Comparison of ENCODE assay signal across 8 mouse cellular contexts in genomic region chr6:120464406-120464939, GRCm38 (mm10). TPM values are rescaled to one million over a fixed set of nuclear protein-coding genes. Genes with fewer than 3 reads are reported as not detected.
DNase-seq lines count a peak whose midpoint lies in the region; ATAC-seq and TF ChIP-seq lines count a peak whose summit lies in the region.
"Had no signal": no experiment of that assay in that cellular context is flagged by ENCODE, and none has a peak within 500 bp of the region (broad histone marks: within the 10 kb centered on the region; RNA-seq: fewer than 3 reads in every experiment).

No protein-coding gene starts in this region.

- TF ChIP-seq EP300 in liver, postnatal 0 days (IDR thresholded peaks at IDR 0.05; ENCODE audit: low read depth) = no peak

- no peaks in the 10 kb centered on the region for H3K36me3 ChIP-seq in lung, embryonic 14.5 days (ENCODE audit: insufficient read depth)
- H3K36me3 ChIP-seq in forebrain, embryonic 15.5 days = no peaks in the 10 kb centered on the region
- no peaks in the 10 kb centered on the region for H3K36me3 ChIP-seq in liver, postnatal 0 days (replicated peaks; ENCODE audit: insufficient read depth, low read length)

- 44% methylated on average over 9 of the region's 9 CpGs for WGBS in lung, embryonic 14.5 days
- 45% methylated on average over 9 of the region's 9 CpGs for WGBS in forebrain, embryonic 15.5 days
- 29% methylated on average over 9 of the region's 9 CpGs for WGBS in liver, postnatal 0 days (ENCODE audit: insufficient replicate concordance)

- no peaks in the 10 kb centered on the region for H3K9me3 ChIP-seq in lung, embryonic 14.5 days (ENCODE audit: low read depth, low read length)
- no peaks in the 10 kb centered on the region for H3K9me3 ChIP-seq in forebrain, embryonic 15.5 days
- H3K9me3 ChIP-seq in liver, postnatal 0 days (ENCODE audit: low read length) = no peaks in the 10 kb centered on the region

- peak; percentile 33 for DNase-seq in lung, embryonic 14.5 days
- DNase-seq in lung, postnatal 14 days = no peak
- no peak for DNase-seq in liver, postnatal 0 days
- no peak for DNase-seq in right cerebral cortex, postnatal 10 days (ENCODE audit: low spot score in 2 of 2)
- DNase-seq in layer of hippocampus, postnatal 36 days = no peak
- DNase-seq: adrenal gland, adult 8-10 months had no signal

- no peak overlapping the region for H3K9ac ChIP-seq in lung, embryonic 14.5 days
- H3K9ac ChIP-seq in forebrain, embryonic 15.5 days (replicated peaks) = no peak overlapping the region
- peak overlapping the region; percentile 44 for H3K9ac ChIP-seq in liver, postnatal 0 days (replicated peaks)

- peaks cover 38% of the 10 kb centered on the region for H3K27me3 ChIP-seq in lung, embryonic 14.5 days (ENCODE audit: insufficient read depth, low read length)
- H3K27me3 ChIP-seq in forebrain, embryonic 15.5 days = peaks cover 33% of the 10 kb centered on the region; the same call in 1 of the 2 replicates
- H3K27me3 ChIP-seq in liver, postnatal 0 days (ENCODE audit: insufficient read depth, low read length) = 0 out of 2 replicates have a peak, but pooled peaks cover 2% of the 10 kb centered on the region

- TF ChIP-seq POLR2A in bone marrow macrophage, adult 2 months (IDR thresholded peaks at IDR 0.05; ENCODE audit: borderline replicate concordance, low read depth, low read length) = no peak

- peak overlapping the region; percentile 60 for H3K4me3 ChIP-seq in lung, embryonic 14.5 days (ENCODE audit: low read depth, low read length)
- H3K4me3 ChIP-seq in bone marrow macrophage, adult 2 months (ENCODE audit: insufficient read depth, low read length) = peak overlapping the region; percentile 93
- no peak overlapping the region for H3K4me3 ChIP-seq in forebrain, embryonic 15.5 days
- H3K4me3 ChIP-seq in liver, postnatal 0 days (ENCODE audit: low read depth, low read length) = peak overlapping the region; percentile 62

- ATAC-seq in lung, embryonic 14.5 days (ENCODE audit: insufficient read depth) = no peak
- no peak for ATAC-seq in forebrain, embryonic 15.5 days (replicated peaks)
- no peak for ATAC-seq in liver, postnatal 0 days

- no peak for TF ChIP-seq CTCF in lung, embryonic 14.5 days (IDR thresholded peaks at IDR 0.05; ENCODE audit: low read depth)
- TF ChIP-seq CTCF in bone marrow macrophage, adult 2 months (IDR thresholded peaks at IDR 0.05; ENCODE audit: low read depth, low read length) = no peak
- no peak for TF ChIP-seq CTCF in liver, postnatal 0 days (IDR thresholded peaks at IDR 0.05; ENCODE audit: low read depth)

- peak overlapping the region; percentile 81 for H3K4me2 ChIP-seq in lung, embryonic 14.5 days
- peak overlapping the region; percentile 57 for H3K4me2 ChIP-seq in forebrain, embryonic 15.5 days (replicated peaks)
- H3K4me2 ChIP-seq in liver, postnatal 0 days (ENCODE audit: low read depth, low read length) = peak overlapping the region; percentile 83

- H3K4me1 ChIP-seq in lung, embryonic 14.5 days (ENCODE audit: insufficient read depth) = peaks cover 8% of the 10 kb centered on the region; the same call in 1 of the 2 replicates
- H3K4me1 ChIP-seq in bone marrow macrophage, adult 2 months (ENCODE audit: control insufficient read depth, insufficient read depth, low read length) = peaks cover 42% of the 10 kb centered on the region
- H3K4me1 ChIP-seq in forebrain, embryonic 15.5 days = peaks cover 18% of the 10 kb centered on the region
- H3K4me1 ChIP-seq in liver, postnatal 0 days (ENCODE audit: insufficient read depth) = peaks cover 46% of the 10 kb centered on the region

- H3K27ac ChIP-seq in lung, embryonic 14.5 days (ENCODE audit: low read depth) = no peak overlapping the region
- no peak overlapping the region for H3K27ac ChIP-seq in bone marrow macrophage, adult 2 months (ENCODE audit: insufficient read depth, low read depth, low read length)
- H3K27ac ChIP-seq in forebrain, embryonic 15.5 days (replicated peaks) = no peak overlapping the region
- no peak overlapping the region for H3K27ac ChIP-seq in liver, postnatal 0 days (ENCODE audit: low read depth)

RNA-seq across cellular contexts. Expression of gene Il17ra, which starts 1.4 kb away (rescaled TPM):
- 3.1 and 3.3 TPM in 2 replicates for polyA plus RNA-seq in lung, embryonic 14.5 days (2014; fragmentation: Nextera tagmentation; extraction: Ambion mirVana)
- polyA plus RNA-seq in bone marrow macrophage, adult 2 months (2012; ENCODE audit: insufficient read depth, insufficient read length, missing spikeins) = 17.6 and 23.6 TPM in 2 replicates
- 4.1 and 5.4 TPM in 2 replicates for polyA plus RNA-seq in forebrain, embryonic 15.5 days (2015; fragmentation: Nextera tagmentation; extraction: Ambion mirVana)
- polyA plus RNA-seq in liver, postnatal 0 days (2015; fragmentation: Nextera tagmentation; extraction: Ambion mirVana) = 9.4 and 10.6 TPM in 2 replicates
- total RNA-seq in layer of hippocampus, postnatal 36 days (2021) = 1 to 10 TPM; 6.0 to 7.3 TPM

RNA-seq across cellular contexts. Expression of gene Tmem121b, which starts 29.1 kb away (rescaled TPM):
- polyA plus RNA-seq in lung, embryonic 14.5 days (2014; fragmentation: Nextera tagmentation; extraction: Ambion mirVana) = 0.14 and 0.17 TPM in 2 replicates
- polyA plus RNA-seq in bone marrow macrophage, adult 2 months (2012; ENCODE audit: insufficient read depth, insufficient read length, missing spikeins) = not detected in 2 replicates
- 3.5 and 3.6 TPM in 2 replicates for polyA plus RNA-seq in forebrain, embryonic 15.5 days (2015; fragmentation: Nextera tagmentation; extraction: Ambion mirVana)
- not detected in 2 replicates for polyA plus RNA-seq in liver, postnatal 0 days (2015; fragmentation: Nextera tagmentation; extraction: Ambion mirVana)
- total RNA-seq in layer of hippocampus, postnatal 36 days (2021) = 10 to 100 TPM; 37.7 to 41.3 TPM
